Mouse (Mus musculus) intestine, postnatal 0 days (tissue): Measurements from ENCODE around the gene Sgms1. TPM values are rescaled to one million over a fixed set of nuclear protein-coding genes. Genes with fewer than 3 reads are reported as not detected.

Experiments
- ATAC-seq: fragments of 200-750 bp; cut with Nextera tagmentation; 2 replicates; pipeline ENCODE4 v1.8.0; 2017; ENCODE audit warnings: mild to moderate bottlenecking, moderate TSS enrichment, moderate library complexity
- H3K27ac ChIP-seq: fragments of 300-500 bp; sonication (generic); 2 replicates; pipeline ENCODE4 v1.5.1; 2014; ENCODE audit warnings: mild to moderate bottlenecking, low read depth, low read length, moderate library complexity
- H3K27me3 ChIP-seq: fragments of 300-500 bp; sonication (generic); replicated peaks from 2 replicates; pipeline ENCODE4 v1.6.1; 2014; ENCODE audit warnings: low read length, mixed read lengths; ENCODE audit not compliant: control insufficient read depth, insufficient read depth
- H3K36me3 ChIP-seq: fragments of 300-500 bp; sonication (generic); 2 replicates; pipeline ENCODE4 v1.6.1; 2014; ENCODE audit warnings: mild to moderate bottlenecking, moderate library complexity; ENCODE audit not compliant: control insufficient read depth, insufficient read depth
- H3K4me1 ChIP-seq: fragments of 300-500 bp; sonication (generic); replicated peaks from 2 replicates; pipeline ENCODE4 v1.6.1; 2014; ENCODE audit warnings: antibody characterized with exemption, low read length, mixed read lengths; ENCODE audit not compliant: control insufficient read depth, insufficient read depth
- H3K4me2 ChIP-seq: fragments of 300-500 bp; sonication (generic); replicated peaks from 2 replicates; pipeline ENCODE4 v1.6.1; 2014; ENCODE audit warnings: low read depth, mild to moderate bottlenecking, moderate library complexity
- H3K4me3 ChIP-seq: fragments of 300-500 bp; sonication (generic); 2 replicates; pipeline ENCODE4 v1.5.1; 2014; ENCODE audit warnings: low read depth, low read length
- H3K9ac ChIP-seq: fragments of 300-500 bp; sonication (generic); 2 replicates; pipeline ENCODE4 v1.6.1; 2014; ENCODE audit warnings: mild to moderate bottlenecking, low read depth, low read length
- H3K9me3 ChIP-seq: fragments of 300-500 bp; sonication (generic); 2 replicates; pipeline ENCODE4 v1.6.1; 2016; ENCODE audit warnings: mixed run types; ENCODE audit not compliant: control insufficient read depth
- CTCF ChIP-seq: sonication (generic); IDR thresholded peaks from 2 replicates; pipeline ENCODE4 v1.5.1; 2016; ENCODE audit warnings: low read depth, mild to moderate bottlenecking, control low read depth, antibody characterized with exemption, moderate library complexity
- WGBS: fragments of 180-500 bp; shearing (Covaris S2); extraction: QIAGEN DNeasy Blood & Tissue Kit; methylation state at CpG from one replicate; pipeline ENCODE4 v1.1.7; 2014; 5-methylcytosine and 5-hydroxymethylcytosine counted together
- polyA plus RNA-seq: library from polyadenylated mRNA; unstranded; fragments of >200 nt; fragmentation: Nextera tagmentation; extraction: Ambion mirVana; gene quantifications from 2 replicates; pipeline ENCODE4 v1.2.1, GENCODE M21; 2015

Sgms1 gene
- polyA plus RNA-seq, 1 experiment from 2014 or later = 18.6 TPM

DNA sequence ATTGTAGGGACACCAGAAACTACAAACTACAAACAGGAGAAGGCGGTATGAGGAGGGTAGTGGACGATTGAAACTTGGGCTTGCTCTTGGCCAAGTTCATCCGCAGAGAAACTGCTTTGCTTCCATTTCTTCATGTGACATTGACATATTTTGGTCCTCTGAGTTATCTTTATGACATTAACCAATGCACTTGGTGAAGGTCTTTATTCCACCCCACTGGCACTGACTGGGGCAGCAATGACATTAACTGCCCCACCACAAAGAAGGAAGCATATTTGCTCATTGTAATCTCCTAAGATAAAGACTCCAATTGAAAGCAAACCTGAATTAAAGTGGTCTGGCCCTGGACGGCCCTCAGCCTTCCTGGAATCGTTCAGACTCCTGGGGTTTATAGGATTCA is 100.6 kb downstream of the Sgms1 start:
- WGBS = 60% methylated on average over 5 of the region's 5 CpGs
- Histone ChIP-seq H3K27me3 (no peaks in the 10 kb centered on the region), H3K4me3 (no peak overlapping the region), H3K27ac (no peak overlapping the region), H3K36me3 (no peaks in the 10 kb centered on the region), H3K4me1 (peaks cover 7% of the 10 kb centered on the region; the same call in 1 of the 2 replicates), H3K9me3 (no peaks in the 10 kb centered on the region), H3K9ac (no peak overlapping the region), H3K4me2 (no peak overlapping the region)
- no peak for ATAC-seq
- no peak for TF ChIP-seq CTCF

DNA sequence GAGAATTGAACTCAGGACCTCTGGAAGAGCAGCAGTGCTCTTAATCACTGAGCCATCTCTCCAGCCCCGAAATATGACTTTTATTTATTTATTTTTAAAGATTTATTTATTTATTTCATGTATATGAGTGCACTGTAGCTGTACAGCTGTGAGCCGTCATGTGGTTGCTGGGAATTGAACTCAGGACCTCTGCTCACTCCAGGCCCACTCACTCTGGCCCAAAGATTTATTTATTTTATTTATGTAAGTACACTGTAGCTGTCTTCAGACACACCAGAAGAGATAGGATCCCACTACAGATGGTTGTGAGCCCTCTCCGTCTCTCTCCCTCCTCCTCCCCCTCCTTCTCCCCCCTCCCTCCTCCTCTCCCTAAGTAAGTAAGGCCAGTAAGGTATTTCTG is 101.7 kb downstream of the Sgms1 start:
- no peak for TF ChIP-seq CTCF
- no peaks in the 10 kb centered on the region for H3K27me3 ChIP-seq
- 75% methylated on average over 3 of the region's 3 CpGs for WGBS

GRCm38 (mm10) chr19:32285455-32285831 is 104.1 kb downstream of the Sgms1 start:
- no peaks in the 10 kb centered on the region for H3K4me1 ChIP-seq
- H3K4me2 ChIP-seq = no peak overlapping the region
- H3K27me3 ChIP-seq = no peaks in the 10 kb centered on the region

More for the DNA sequence above, 101.7 kb downstream of the Sgms1 start:
- Histone ChIP-seq H3K36me3 (no peaks in the 10 kb centered on the region), H3K4me3 (no peak overlapping the region), H3K9me3 (no peaks in the 10 kb centered on the region), H3K9ac (no peak overlapping the region), H3K27ac (no peak overlapping the region), H3K4me1 (peaks cover 7% of the 10 kb centered on the region; the same call in 1 of the 2 replicates), H3K4me2 (no peak overlapping the region)
- ATAC-seq = no peak

DNA sequence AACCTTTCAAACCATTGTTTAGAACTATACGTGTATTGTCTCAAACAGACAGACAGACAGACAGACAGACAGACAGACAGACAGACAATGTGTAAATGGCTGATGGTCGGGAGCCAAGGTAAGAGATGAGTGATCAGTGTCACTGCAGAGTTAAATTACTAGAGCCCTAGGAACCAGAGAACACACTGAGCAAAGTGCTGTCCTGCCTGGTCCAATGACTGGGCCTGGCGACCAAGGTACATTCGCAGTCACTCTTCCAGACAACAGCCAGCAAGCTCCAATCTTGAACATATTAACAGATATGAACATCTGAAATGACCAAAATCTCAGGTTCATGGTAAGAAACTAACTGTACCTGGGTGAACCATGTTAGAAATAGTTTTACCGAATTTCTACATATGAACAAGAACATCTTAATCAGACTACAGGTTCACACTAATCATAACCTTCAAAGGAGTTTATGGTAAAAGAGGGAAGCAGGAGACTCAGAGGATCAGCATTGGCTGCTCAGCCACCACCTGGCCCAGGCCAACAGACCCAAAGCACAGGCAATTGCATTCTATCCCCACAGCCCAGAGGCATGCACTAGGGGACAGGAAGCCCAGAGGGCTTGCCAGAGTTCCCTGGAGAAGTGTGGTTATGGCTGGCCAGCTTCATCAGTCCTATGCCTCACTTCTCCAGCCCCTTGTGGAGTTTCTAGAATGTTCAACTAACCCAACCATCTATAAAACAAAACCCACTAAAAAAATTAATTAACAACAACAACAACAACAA is 104.6 kb downstream of the Sgms1 start:
- H3K27ac ChIP-seq = no peak overlapping the region
- H3K27me3 ChIP-seq = no peaks in the 10 kb centered on the region
- no peak for ATAC-seq
- H3K4me3 ChIP-seq = no peak overlapping the region
- no peaks in the 10 kb centered on the region for H3K36me3 ChIP-seq
- WGBS = 88% methylated on average over 5 of the region's 5 CpGs
- H3K9ac ChIP-seq = no peak overlapping the region
- H3K9me3 ChIP-seq = no peaks in the 10 kb centered on the region
- no peak for TF ChIP-seq CTCF
- no peak overlapping the region for H3K4me2 ChIP-seq
- H3K4me1 ChIP-seq = no peaks in the 10 kb centered on the region

More at GRCm38 (mm10) chr19:32285455-32285831, 104.1 kb downstream of the Sgms1 start:
- WGBS = 79% methylated on average over 3 of the region's 3 CpGs
- no peak for TF ChIP-seq CTCF
- no peaks in the 10 kb centered on the region for H3K36me3 ChIP-seq
- no peak overlapping the region for H3K4me3 ChIP-seq
- H3K9me3 ChIP-seq = no peaks in the 10 kb centered on the region
- ATAC-seq = no peak
- H3K9ac ChIP-seq = no peak overlapping the region
- H3K27ac ChIP-seq = no peak overlapping the region

DNA sequence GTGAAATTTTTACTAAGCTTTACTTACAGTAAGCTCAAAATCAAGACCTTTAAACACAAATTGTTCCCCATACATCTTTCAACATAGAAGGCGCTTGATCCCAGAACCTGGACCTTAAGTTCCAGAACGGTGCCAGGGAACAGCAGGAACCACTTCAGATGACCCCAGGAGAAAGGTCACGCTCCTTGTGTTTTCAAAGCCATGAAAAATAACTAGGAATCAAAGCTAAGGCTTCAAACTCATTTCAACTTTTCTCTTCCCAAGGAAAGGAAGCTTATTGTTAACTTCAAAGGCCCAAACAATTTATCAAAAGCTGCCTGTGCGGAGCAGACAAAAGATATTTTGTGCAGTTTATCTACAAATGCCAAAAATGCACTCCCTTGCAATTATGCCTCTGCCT is 107.6 kb downstream of the Sgms1 start:
- no peak overlapping the region for H3K27ac ChIP-seq
- H3K9ac ChIP-seq = no peak overlapping the region
- no peak for TF ChIP-seq CTCF
- H3K4me1 ChIP-seq = no peaks in the 10 kb centered on the region
- no peak for ATAC-seq
- no peak overlapping the region for H3K4me2 ChIP-seq
- H3K36me3 ChIP-seq = no peaks in the 10 kb centered on the region
- H3K4me3 ChIP-seq = no peak overlapping the region
- no peaks in the 10 kb centered on the region for H3K27me3 ChIP-seq
- WGBS = 80% methylated on average over 4 of the region's 4 CpGs
- no peaks in the 10 kb centered on the region for H3K9me3 ChIP-seq

DNA sequence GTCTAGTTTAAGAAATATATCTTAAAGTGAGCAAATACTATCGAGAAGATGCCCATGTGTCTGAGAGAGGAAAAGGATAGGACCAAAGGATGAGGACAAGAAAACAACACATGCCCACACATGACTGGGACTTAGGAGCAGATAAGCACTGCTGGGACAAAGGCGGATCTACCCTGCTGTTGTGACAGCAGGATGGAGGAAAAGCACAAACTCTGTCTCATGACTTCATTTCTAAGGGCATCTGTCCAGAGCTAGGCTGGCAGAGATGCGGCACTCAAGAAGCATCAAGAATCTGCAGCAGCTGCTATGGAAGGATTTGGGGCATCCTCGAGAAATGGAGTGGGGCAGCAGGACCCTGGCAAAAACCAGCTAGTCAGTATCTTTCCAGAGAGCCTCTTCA is 109.1 kb downstream of the Sgms1 start:
- Histone ChIP-seq H3K36me3 (no peaks in the 10 kb centered on the region), H3K9me3 (no peaks in the 10 kb centered on the region), H3K4me3 (no peak overlapping the region), H3K9ac (no peak overlapping the region), H3K27me3 (no peaks in the 10 kb centered on the region), H3K4me2 (no peak overlapping the region), H3K27ac (no peak overlapping the region), H3K4me1 (no peaks in the 10 kb centered on the region)
- no peak for TF ChIP-seq CTCF
- no peak for ATAC-seq
- 87% methylated on average over 4 of the region's 4 CpGs for WGBS
